Mouse (Mus musculus) limb, embryonic 10.5 days (tissue): Measurements from ENCODE around the gene Esyt3. TPM values are rescaled to one million over a fixed set of nuclear protein-coding genes. Genes with fewer than 3 reads are reported as not detected.

Experiments
- DNase-seq: peaks from one replicate; pipeline ENCODE4 v3.0.0-alpha.2; 2017; ENCODE audit warnings: low spot score
- H3K27ac ChIP-seq: fragments of 300-500 bp; sonication (generic); 2 replicates; pipeline ENCODE4 v1.5.1; 2016; ENCODE audit warnings: mild to moderate bottlenecking
- H3K27me3 ChIP-seq: fragments of 300-500 bp; sonication (generic); 2 replicates; pipeline ENCODE4 v1.6.1; 2016; ENCODE audit warnings: low read depth, mild to moderate bottlenecking; ENCODE audit not compliant: poor library complexity, severe bottlenecking
- H3K36me3 ChIP-seq: fragments of 300-500 bp; sonication (generic); 2 replicates; pipeline ENCODE4 v1.6.1; 2016; ENCODE audit warnings: mild to moderate bottlenecking, moderate library complexity
- H3K4me1 ChIP-seq: fragments of 300-500 bp; sonication (generic); 2 replicates; pipeline ENCODE4 v1.6.1; 2016
- H3K4me3 ChIP-seq: fragments of 300-500 bp; sonication (generic); 2 replicates; pipeline ENCODE4 v1.5.1; 2016; ENCODE audit warnings: mild to moderate bottlenecking, moderate library complexity
- H3K9me3 ChIP-seq: fragments of 300-500 bp; sonication (generic); replicated peaks from 2 replicates; pipeline ENCODE4 v1.6.1; 2016; ENCODE audit warnings: mild to moderate bottlenecking
- WGBS: fragments of 180-500 bp; shearing (Covaris S2); methylation state at CpG from one replicate; pipeline ENCODE4 v1.1.7; 2016; 5-methylcytosine and 5-hydroxymethylcytosine counted together
- polyA plus RNA-seq: library from polyadenylated mRNA; unstranded; fragments of >200 nt; fragmentation: Nextera tagmentation; extraction: Ambion mirVana; gene quantifications from 2 replicates; pipeline ENCODE4 v1.2.1, GENCODE M21; 2016

Esyt3 gene
- polyA plus RNA-seq, 1 experiment from 2014 or later: 0.36 TPM

DNA sequence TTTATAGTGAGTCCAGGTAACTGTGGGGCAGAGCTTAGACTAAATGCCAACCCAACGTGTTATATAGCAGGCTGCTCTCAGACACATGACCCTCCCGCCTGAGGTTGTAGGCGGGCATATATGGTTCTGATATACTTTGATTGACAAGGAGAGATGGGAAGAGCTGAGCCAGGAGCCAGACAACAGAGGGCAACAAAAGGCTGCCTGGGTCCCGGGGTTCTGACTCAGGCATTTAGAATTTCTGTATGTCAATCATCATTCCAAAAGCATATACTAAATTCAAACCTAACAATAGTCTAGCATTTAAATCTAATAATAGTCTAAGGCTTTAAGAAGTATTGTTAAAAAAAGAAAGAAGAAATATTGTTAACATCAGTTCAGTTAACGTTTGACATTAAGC, 20.8 kb upstream of the Esyt3 start:
- H3K9me3 ChIP-seq: no peaks in the 10 kb centered on the region
- WGBS: 78% methylated on average over 5 of the region's 5 CpGs
- no peak overlapping the region for H3K27ac ChIP-seq
- no peak overlapping the region for H3K4me3 ChIP-seq
- no peaks in the 10 kb centered on the region for H3K36me3 ChIP-seq
- H3K27me3 ChIP-seq: peaks cover 7% of the 10 kb centered on the region; the same call in 1 of the 2 replicates
- no peak for DNase-seq
- no peaks in the 10 kb centered on the region for H3K4me1 ChIP-seq

DNA sequence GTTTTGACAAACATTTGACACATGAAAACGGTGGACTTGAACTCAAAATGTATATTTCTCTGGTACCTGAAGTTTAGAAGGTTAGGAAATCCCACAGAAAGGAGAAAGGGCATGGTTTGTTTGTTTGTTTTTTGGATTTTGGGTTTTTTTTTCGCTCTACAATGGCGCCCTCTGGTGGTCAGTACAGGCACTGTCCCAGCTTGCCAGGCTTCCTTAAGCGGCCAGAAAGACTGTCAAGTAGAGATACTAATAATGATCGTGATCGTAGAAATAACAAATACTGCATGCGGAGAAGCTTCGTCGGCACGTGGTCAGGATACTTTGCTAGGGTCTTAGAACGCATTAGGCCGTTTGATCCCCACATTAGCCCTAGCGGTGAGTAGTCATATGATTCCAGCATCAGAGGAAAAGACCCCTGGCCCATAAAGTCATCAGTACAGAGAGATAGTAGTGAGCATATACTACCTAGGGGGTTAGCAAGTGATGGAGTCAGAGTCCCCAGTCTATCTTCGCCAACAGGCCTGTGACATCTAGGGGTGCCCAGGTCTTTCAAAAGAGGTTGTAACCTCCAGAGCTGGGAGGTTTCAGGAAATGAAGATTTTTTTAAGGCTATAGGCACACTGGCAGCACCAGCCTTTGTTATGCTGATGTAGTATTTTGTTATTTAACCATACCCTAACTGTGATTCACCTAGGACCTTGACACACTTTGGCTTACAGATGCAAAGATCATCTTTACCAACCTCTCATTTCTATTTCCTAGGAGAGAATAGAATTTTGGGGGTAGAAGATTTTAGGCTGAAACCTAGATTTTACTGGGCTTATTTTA, 18.4 kb upstream of the Esyt3 start:
- peak; percentile 67 for DNase-seq
- WGBS: 13% methylated on average over 14 of the region's 14 CpGs
- H3K27ac ChIP-seq: no peak overlapping the region

DNA sequence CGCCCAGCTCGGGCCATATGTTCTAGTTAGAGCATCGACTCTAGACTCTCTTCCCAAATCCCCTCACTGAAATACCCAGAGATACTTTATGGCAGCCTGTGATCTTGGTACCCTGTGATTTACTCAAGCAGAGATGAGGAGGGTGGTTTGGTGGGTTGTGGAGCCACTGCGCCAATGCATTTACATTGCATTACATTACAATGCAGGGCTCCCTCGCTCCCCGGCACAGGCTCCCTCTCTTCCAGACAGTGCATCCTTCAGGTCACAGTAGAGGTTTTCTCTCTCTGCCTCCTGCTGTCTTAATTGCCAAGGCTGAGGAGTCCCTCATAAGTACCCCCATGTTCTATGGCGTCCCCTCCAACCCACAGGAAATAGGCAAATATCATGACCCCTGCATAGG, 10.1 kb upstream of the Esyt3 start:
- Histone ChIP-seq H3K4me3 (no peak overlapping the region), H3K4me1 (no peaks in the 10 kb centered on the region), H3K36me3 (no peaks in the 10 kb centered on the region), H3K27ac (no peak overlapping the region), H3K9me3 (no peaks in the 10 kb centered on the region), H3K27me3 (no peaks in the 10 kb centered on the region)
- DNase-seq: no peak
- WGBS: 71% methylated on average over 7 of the region's 7 CpGs

More for the DNA sequence above, 18.4 kb upstream of the Esyt3 start:
- no peaks in the 10 kb centered on the region for H3K36me3 ChIP-seq
- peaks cover 7% of the 10 kb centered on the region; the same call in 1 of the 2 replicates for H3K27me3 ChIP-seq
- no peaks in the 10 kb centered on the region for H3K9me3 ChIP-seq
- H3K4me1 ChIP-seq: no peaks in the 10 kb centered on the region
- no peak overlapping the region for H3K4me3 ChIP-seq

DNA sequence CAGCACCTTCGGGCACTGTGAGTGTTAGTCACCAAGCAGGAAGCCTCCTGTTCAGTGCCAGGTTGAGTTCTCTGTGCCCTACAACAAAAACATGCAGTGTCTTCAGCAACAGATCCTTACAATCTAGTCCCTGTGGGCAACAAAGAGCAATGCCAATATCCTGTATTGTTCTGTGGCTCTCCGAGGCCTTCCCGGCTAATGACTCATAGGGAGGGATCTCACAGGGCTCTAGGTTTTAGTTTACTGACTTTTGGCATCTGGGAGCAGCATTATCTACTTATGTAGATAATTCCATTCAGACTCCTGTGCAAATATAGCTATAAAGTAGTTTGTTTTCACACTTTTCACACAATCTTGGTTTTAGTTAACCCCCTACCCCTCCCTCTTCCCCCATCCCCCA, 7.5 kb upstream of the Esyt3 start:
- WGBS: 84% methylated on average over 3 of the region's 3 CpGs
- H3K27ac ChIP-seq: no peak overlapping the region

DNA sequence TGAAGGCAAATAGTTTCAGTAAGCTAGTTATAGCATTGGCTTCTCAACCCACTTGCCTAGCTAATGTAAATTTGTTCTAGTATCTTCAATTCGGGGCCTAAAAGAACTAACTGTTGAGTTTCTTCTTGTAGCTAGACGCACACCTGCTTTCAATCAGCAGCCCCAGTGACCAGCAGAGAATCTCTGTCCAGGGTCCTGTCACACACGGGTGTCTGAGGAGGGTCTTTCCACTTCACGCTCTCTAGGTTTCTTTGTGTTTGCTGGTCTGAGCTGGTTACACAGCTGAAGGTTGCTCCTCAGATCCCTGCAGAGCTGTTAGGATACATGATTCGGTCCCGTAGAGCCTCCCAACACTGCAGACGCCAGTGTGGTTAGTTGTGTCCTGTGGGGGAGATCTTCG, 4.7 kb upstream of the Esyt3 start:
- H3K9me3 ChIP-seq: no peaks in the 10 kb centered on the region
- no peak overlapping the region for H3K27ac ChIP-seq
- peaks cover 5% of the 10 kb centered on the region for H3K4me1 ChIP-seq
- H3K36me3 ChIP-seq: no peaks in the 10 kb centered on the region
- 67% methylated on average over 8 of the region's 8 CpGs for WGBS
- peaks cover 23% of the 10 kb centered on the region for H3K27me3 ChIP-seq
- no peak overlapping the region for H3K4me3 ChIP-seq
- peak; percentile 49 for DNase-seq

More for the DNA sequence above, 7.5 kb upstream of the Esyt3 start:
- H3K4me3 ChIP-seq: no peak overlapping the region
- no peaks in the 10 kb centered on the region for H3K4me1 ChIP-seq
- H3K27me3 ChIP-seq: no peaks in the 10 kb centered on the region
- no peak for DNase-seq
- no peaks in the 10 kb centered on the region for H3K9me3 ChIP-seq
- H3K36me3 ChIP-seq: no peaks in the 10 kb centered on the region

DNA sequence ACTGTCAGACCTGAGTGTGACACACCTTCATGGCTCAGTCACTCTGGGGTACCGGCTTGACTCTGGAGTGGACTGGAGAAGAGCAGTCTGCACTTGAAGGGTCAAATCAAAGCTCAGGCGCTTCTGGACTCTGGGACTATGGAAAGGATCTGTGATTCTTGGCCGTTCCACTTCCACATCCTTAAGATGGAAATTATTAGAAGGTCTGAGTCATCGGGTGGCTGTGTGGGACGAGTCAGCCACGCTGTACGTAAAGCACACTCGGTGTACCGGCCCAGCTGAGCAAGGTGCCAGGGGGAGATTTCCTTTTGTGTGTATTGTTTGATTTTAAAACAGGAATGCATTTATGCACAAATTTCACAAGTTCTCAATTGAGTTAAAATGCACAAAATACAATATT, 3.6 kb upstream of the Esyt3 start:
- WGBS: 92% methylated on average over 9 of the region's 9 CpGs

DNA sequence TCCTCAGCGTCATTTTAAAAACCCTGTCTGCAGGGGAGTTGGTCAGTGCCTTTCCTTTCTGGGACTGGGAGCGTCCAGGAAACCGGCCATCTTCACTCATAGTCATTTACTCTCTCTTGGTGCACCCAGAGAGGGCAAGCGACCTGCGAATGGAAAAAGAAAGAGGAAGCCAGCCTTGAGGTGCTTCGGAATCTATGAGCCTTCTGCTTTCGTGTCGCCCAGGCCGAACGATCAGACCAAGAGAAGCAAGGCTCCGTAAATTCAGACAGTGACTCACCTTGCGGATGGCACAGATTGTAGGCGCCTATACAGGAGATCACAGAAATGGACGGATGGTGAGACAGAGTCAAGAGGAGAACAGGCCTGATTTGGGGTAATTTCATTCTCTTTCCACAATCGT, 655 bp upstream of the Esyt3 start:
- Histone ChIP-seq H3K27ac (no peak overlapping the region), H3K9me3 (no peaks in the 10 kb centered on the region), H3K4me1 (peaks cover 19% of the 10 kb centered on the region), H3K27me3 (peaks cover 63% of the 10 kb centered on the region), H3K4me3 (no peak overlapping the region), H3K36me3 (no peaks in the 10 kb centered on the region)
- WGBS: 89% methylated on average over 15 of the region's 15 CpGs
- DNase-seq: no peak

More for the DNA sequence above, 3.6 kb upstream of the Esyt3 start:
- Histone ChIP-seq H3K27me3 (peaks cover 34% of the 10 kb centered on the region), H3K27ac (no peak overlapping the region), H3K36me3 (no peaks in the 10 kb centered on the region), H3K4me3 (no peak overlapping the region), H3K4me1 (peaks cover 15% of the 10 kb centered on the region), H3K9me3 (no peaks in the 10 kb centered on the region)
- DNase-seq: no peak

DNA sequence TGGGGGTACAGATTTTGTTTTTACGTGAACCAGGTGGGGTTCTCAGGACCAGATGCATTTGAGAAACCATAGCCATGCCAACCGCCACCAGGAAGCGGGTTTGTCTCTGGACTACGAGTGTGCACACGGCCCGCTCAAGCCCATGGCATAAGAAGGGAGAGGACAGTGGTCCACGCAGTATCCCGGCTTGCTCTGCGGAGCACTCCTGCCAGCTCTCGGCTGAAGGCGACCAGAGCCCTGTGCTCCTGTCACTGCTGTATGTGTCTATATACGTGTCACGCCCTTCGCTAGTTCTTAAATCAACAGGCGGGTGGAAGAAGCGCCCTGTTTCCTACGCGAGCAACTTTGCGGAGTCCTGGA, 816 bp downstream of the Esyt3 start:
- no peak for DNase-seq
- Histone ChIP-seq H3K27ac (no peak overlapping the region), H3K4me1 (peaks cover 19% of the 10 kb centered on the region), H3K9me3 (no peaks in the 10 kb centered on the region), H3K36me3 (no peaks in the 10 kb centered on the region), H3K4me3 (peak overlapping the region; percentile 57), H3K27me3 (peaks cover 64% of the 10 kb centered on the region)
- 6% methylated on average over 19 of the region's 19 CpGs for WGBS

DNA sequence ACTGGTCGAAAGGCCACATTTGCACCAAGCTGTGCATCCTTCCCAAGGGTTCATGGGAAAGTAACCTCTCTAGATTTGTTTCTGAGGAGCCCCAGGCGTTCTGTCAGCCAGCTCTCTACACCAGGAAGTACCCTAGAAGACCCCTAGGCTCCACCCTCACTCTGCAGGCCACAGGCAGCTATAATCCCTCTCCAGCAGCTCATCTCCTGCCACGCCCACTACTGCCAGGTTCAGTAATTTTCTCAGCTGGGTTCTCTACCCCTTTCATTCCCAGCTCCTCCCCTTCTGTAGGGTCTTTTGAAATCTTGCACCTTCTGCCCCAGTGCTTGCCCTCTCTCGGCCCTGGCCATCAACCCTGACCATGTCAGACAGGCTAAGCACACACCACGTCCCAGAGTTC, 2.4 kb downstream of the Esyt3 start:
- no peaks in the 10 kb centered on the region for H3K36me3 ChIP-seq
- no peak overlapping the region for H3K4me3 ChIP-seq
- H3K4me1 ChIP-seq: peaks cover 19% of the 10 kb centered on the region
- peaks cover 64% of the 10 kb centered on the region for H3K27me3 ChIP-seq
- WGBS: 20% methylated on average over 5 of the region's 5 CpGs
- DNase-seq: no peak
- H3K27ac ChIP-seq: no peak overlapping the region
- no peaks in the 10 kb centered on the region for H3K9me3 ChIP-seq

DNA sequence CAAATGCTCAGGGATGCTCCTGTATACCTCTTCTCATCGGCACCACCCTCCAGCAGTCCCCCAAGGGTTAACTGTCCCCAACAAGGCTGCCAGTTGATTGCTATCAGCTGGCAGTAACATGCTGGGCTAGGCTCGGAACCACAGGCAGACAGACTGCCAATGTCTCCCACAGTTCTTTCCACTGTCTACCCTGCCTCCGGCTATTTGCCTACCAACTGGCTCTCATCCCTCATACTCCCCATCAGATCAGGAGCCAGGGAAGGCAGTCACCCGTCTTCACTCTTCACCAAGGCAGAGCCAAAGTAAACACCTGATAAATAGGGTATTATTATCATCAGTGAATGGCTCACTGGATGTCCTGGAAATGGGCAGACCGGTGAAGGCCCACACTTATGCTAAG, 3.6 kb downstream of the Esyt3 start:
- no peak for DNase-seq
- no peaks in the 10 kb centered on the region for H3K36me3 ChIP-seq
- no peaks in the 10 kb centered on the region for H3K9me3 ChIP-seq
- no peak overlapping the region for H3K27ac ChIP-seq
- no peak overlapping the region for H3K4me3 ChIP-seq
- H3K27me3 ChIP-seq: peaks cover 58% of the 10 kb centered on the region
- peaks cover 19% of the 10 kb centered on the region for H3K4me1 ChIP-seq
- 74% methylated on average over 5 of the region's 5 CpGs for WGBS

DNA sequence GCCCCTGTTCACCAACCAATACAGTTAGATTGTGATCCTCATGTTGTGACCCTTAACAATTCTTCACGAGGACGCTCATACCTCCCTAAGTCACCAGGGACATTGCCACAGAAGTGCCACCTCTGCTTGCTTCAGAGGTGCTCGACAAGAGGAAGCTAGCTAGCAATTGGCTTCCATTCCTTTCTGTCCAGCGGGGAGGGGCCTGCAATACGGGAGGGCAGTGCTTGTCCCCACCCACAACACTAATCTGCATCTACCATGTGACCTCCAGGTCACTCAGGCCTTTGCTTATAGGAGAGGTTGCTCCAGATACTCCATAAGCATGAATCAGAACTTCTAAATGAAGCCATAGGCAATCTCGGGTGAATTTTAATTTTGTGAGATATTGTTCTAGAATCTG, 5.0 kb downstream of the Esyt3 start:
- H3K36me3 ChIP-seq: no peaks in the 10 kb centered on the region
- 61% methylated on average over 6 of the region's 6 CpGs for WGBS
- H3K9me3 ChIP-seq: no peaks in the 10 kb centered on the region
- peaks cover 44% of the 10 kb centered on the region for H3K27me3 ChIP-seq
- H3K4me3 ChIP-seq: no peak overlapping the region
- peaks cover 17% of the 10 kb centered on the region for H3K4me1 ChIP-seq
- DNase-seq: no peak
- H3K27ac ChIP-seq: no peak overlapping the region

DNA sequence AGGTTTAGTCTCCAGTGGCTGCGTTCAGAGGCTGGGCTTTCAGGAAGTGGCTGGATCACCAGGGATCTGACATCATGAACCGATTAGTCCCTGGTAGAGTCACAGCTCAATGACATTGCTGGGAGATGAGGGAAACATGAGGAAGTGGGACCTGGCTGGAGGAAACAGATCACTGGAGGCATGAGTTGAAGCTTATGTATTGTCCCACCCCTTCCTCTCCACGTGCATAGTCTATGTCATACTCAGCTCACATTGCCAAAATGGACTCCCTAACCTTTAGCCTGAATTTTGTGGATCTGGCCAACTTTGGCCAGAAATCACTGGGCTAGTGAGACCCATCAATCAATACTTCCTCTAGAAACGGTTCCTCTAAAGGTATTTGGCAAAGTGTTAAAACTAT, 5.4 kb downstream of the Esyt3 start:
- Histone ChIP-seq H3K27ac (no peak overlapping the region), H3K9me3 (no peaks in the 10 kb centered on the region), H3K4me3 (no peak overlapping the region), H3K36me3 (no peaks in the 10 kb centered on the region), H3K27me3 (peaks cover 40% of the 10 kb centered on the region), H3K4me1 (peaks cover 13% of the 10 kb centered on the region)
- DNase-seq: no peak
- WGBS: 82% methylated on average over 4 of the region's 4 CpGs

DNA sequence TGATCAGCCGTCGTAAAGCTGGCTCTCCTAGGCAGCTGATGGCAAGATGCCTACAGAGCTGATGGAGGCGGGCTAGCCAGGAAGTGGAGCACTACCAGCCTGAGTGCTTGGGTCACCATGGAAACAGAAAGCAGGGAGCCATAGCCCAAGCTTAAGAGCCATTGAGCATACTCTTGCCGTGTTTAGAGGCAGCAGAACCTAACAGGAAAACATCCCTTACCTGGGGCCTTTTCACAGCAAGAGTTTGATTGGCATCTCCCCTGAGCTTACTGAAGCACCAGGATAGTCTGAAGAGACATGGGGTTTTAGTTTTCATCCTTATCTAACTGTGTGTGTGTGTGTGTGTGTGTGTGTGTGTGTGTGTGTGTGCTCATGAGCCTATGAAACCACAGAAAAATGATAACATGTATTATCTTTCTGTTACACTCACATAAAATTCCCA, 13.0 kb downstream of the Esyt3 start:
- H3K36me3 ChIP-seq: no peaks in the 10 kb centered on the region
- H3K27me3 ChIP-seq: no peaks in the 10 kb centered on the region
- H3K4me3 ChIP-seq: no peak overlapping the region
- 54% methylated on average over 4 of the region's 4 CpGs for WGBS
- DNase-seq: no peak
- no peak overlapping the region for H3K27ac ChIP-seq
- H3K9me3 ChIP-seq: no peaks in the 10 kb centered on the region
- H3K4me1 ChIP-seq: peaks cover 5% of the 10 kb centered on the region

DNA sequence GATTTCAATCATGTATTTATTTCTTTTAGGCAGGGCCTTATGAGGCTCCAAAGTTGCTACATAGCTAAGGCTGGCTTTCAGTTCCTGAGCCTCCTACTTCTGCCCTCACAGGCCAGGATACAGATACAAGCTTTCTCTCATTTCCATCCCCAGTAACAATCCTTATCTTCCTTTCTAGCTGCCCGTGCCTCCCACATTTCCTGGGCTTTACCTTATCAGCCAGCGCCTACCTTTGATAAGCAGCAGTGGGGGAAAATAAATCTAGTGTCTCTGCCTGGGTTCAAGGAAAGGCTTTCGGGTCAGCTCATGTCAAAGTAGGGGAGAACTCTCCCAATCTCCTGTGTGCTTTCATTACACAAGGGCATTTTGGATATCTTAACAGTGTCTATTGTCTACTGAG, 16.8 kb downstream of the Esyt3 start:
- H3K36me3 ChIP-seq: no peaks in the 10 kb centered on the region
- no peak for DNase-seq
- WGBS: 72% methylated on average over 3 of the region's 3 CpGs
- no peak overlapping the region for H3K4me3 ChIP-seq
- H3K4me1 ChIP-seq: peaks cover 19% of the 10 kb centered on the region
- H3K9me3 ChIP-seq: no peaks in the 10 kb centered on the region
- no peak overlapping the region for H3K27ac ChIP-seq
- H3K27me3 ChIP-seq: no peaks in the 10 kb centered on the region
